Mouse (Mus musculus): ENCODE measurements at regions not wholly inside any gene's neighbourhood (a gene's known extent, or its start where the extent isn't known, plus 50 kb on each side); places are given as distances from the start of the nearest gene placed in this dataset.
"Not testable (repeated sequence)": the region's sequence is repeated elsewhere in the genome, so short reads cannot be mapped to it uniquely, and the experiment has no call there.

DNA sequence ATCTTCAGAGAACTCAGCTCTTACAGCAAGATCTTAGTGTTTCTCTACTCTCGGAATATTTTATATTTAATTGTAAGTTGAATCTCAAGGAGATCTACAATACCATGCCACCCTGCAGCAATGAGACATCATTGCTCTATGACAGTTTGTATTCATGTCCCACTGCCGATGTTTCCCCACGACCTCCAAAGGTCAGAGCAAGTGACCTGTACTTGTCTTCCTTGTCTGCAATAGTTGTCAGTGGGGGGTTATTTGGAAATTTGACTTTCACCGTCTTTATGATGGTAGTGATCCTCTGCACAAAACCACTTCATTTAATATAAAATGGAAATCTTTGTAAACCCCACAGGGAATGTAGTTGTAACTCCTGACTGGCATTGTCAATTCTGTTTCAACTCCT is 992.0 kb downstream of the Car8 start:
- intact Hi-C loops (cut with DNase I) = no loop called here

DNA sequence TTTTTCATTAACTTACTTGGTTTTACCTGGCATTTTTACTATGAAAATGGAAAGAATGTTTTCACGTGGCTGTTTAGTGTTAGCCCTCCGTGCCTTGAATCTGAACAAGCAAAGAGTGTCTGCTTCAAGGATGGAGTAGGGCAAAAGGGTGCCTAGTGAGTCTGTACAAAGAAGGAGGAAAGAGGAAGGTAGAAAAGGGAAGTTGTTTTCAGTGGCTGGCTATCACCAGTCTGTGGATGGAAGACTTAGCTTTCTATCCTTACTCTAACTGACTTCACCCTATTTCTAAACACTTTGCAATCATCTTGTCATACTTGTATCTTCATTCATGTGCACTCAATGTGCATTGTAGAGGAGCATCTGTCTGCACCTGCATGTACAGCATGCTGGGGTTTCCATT is 993.2 kb downstream of the Car8 start:
- DNase-seq = no peak
- intact Hi-C loops (cut with DNase I) = no loop called here

More for the DNA sequence above, 992.0 kb downstream of the Car8 start:
- no peak for DNase-seq

DNA sequence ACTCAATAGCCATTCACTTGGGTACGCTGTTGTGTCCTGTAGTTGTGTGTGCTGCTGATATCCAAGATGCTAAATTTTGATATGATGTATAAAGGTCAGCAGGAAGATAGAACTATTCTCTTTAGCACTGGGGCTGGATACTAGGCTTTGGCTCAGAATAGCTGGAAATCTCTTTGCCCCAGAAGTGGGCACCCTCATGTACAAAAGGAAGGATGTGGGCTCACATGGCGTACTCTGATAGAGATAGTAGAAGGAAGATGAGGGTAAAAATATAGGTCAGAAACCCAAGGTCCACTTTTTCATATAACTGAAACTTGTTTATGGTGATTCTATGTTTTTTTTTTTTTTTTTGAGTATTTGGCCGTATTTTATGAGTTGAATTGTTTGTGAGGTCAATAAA is 1001.0 kb downstream of the Car8 start:
- intact Hi-C loops (cut with DNase I) = no loop called here
- DNase-seq = no peak

DNA sequence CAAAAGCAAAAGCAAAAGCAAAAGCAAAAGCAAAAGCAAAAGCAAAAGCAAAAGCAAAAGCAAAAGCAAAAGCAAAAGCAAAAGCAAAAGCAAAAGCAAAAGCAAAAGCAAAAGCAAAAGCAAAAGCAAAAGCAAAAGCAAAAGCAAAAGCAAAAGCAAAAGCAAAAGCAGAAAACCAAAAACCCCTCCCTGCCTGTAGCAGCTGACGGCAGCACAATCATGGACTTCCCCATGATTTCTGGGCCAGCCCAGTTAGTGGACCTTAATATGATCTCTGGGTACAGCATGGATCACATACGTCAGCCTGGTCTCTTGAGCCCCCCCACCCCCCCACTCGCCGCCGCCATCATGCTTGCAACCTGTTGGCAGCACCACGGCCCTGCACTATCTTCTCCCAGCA is 1004.3 kb downstream of the Car8 start:
- DNase-seq; intact Hi-C loops (cut with DNase I): not testable (repeated sequence)

DNA sequence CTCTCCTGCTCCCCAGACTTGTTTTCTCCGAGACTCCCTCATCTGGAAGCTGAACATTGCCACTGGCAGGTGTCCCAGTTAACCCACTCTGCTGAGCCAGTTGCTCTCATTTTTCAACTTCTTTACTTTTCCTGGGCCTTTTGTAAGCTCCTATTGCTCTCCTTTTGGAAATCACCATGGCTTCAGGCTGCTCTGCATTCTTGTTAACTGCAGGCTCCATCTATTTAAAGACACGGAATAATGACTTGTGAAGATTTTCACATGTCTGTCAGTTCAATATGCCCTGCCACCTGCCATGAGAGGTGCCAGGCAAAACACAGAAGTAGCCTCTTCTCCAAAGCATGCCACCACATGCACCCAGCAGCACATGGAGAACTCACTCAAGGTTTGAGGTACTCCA is 1009.9 kb downstream of the Car8 start:
- peak; percentile 51 for DNase-seq
- intact Hi-C loops (cut with DNase I) = no loop called here

DNA sequence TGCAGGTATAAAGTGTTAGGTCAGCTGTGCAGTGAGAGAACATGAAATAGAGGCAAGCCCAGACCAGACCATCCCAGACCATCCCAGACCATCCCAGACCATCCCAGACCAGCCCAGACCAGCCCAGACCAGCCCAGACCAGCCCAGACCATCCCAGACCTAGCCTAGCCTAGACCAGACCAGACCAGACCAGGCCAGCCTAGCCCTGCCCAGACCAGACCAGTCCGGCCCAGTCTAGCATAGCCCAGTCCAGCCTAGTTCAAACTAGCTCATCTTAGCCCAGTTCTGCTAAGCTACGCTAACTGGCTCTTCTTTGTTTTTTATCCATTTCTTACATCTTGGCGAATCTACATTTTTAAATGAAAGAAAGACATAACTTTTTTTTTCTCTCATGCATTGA is 1015.9 kb downstream of the Car8 start:
- no peak for DNase-seq
- intact Hi-C loops (cut with DNase I) = no loop called here

DNA sequence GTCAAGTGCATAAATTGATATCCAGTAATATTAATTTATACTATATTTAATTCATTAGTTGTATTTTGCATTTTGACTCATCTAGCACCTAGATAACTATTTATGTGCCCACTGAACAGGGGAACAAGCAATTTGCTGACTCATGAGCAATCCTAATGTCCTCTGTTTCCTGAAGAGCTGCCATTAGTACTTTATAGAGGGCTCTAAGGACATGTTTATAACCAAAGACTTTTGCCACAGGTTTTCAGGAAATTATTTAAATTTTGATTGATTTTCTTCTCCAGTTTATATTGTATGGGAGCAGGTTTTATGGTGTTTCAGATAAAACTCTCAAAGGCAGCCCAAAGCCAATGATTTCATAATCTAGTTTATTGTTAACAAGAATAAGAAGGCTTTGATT is 1018.4 kb downstream of the Car8 start:
- DNase-seq = no peak
- intact Hi-C loops (cut with DNase I) = no loop called here

DNA sequence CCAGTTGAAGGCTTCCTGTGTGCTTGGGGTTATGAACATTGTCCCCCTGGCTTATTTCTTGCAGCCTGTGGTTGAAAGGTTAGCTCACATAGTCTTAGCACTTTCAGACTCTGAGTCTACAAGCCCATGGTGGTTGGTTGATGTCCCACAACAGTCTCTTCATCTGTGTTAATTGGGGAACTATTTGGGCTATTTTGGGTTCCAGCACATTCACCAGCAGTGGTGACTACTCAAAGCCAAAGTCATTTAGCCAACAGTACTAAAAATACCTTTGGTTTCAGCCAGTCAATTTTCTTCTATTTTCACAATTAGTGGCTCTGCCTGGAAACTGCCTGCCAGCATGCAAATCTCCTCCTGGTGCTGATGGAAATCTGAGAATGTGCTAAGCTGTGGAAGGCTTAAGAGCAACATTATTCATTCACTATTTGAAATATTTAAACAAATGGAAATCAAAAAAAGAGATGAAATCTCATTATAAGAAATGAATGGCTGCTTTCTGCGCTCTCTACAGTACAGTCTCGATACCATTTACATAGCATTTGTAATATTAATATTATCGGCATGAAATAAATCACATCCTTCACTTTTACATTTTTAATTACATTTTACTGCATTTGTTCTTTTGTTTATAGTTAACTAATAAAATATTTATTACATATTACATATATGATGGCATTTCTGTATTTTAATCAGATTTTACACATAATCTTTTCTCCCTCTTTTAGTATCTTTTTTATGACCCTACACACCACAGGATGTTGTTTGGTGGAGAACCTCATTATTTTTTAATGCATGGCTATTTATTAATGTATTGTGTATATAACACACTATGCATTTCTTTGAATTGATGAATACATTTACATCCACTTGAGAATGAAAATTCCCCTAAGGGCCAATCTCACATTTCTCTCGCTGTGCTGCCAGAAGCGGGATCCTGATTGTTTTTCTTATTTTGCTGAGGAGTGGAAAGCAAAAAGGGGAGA is 1023.5 kb downstream of the Car8 start:
- DNase-seq = no peak
- intact Hi-C loops (cut with DNase I) = no loop called here

DNA sequence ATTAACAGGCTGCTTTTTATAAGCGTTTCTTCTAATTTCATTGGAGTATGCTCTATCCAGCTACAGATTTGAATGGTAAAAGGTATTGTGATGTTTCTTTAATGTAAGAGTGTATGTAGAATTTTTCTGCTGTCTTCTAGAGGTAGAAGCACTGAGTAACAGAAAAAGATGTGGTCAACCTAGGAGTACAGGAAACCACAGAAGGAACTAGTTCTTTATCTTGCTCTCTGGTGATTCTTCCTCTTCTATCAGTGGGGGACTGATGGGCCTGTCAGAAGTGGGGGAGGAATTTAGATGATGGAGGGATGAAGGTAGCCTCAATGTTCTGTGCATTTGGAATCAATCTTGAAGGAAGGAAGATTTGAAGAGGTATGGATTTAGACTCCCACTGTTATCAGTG is 1031.9 kb downstream of the Car8 start:
- DNase-seq = no peak
- intact Hi-C loops (cut with DNase I) = no loop called here

DNA sequence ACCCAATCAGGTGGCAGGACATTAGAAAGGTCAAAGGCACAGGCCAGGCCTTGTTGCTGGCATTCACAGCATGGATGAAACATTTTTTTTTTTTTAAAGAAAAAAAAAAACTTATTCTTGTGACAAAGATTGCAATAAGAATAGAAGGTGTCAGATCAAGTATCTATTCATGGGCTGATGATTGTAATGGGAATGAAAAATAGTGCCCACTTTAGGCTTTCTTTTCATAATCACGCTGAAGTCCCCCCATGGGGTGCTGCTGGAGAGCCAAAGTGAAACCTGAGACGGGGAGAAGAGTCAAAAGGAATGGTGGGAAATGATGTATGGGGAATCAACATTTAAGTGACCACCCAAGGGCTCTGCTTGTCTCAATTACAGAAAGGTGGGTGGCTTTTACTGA is 1037.0 kb downstream of the Car8 start:
- intact Hi-C loops (cut with DNase I) = no loop called here
- no peak for DNase-seq

DNA sequence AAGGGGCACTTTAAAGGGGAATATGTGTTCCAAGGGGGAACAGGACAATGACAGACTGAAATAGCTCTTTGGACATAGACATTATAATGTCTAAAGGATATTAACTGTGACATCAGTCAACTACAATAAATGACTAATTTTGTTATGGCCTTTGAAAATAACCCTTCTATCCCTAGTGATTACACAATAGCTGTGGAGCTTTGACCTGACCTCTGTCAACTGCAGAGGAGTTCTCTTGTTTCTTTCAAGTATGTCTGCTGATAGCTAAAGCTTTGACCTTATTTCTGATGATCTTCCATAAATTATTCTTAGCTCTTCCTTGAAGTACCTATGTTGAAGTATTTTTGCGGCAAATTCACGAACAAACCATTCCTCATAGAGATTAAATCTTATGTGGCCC is 1038.9 kb downstream of the Car8 start:
- intact Hi-C loops (cut with DNase I) = no loop called here
- no peak for DNase-seq

DNA sequence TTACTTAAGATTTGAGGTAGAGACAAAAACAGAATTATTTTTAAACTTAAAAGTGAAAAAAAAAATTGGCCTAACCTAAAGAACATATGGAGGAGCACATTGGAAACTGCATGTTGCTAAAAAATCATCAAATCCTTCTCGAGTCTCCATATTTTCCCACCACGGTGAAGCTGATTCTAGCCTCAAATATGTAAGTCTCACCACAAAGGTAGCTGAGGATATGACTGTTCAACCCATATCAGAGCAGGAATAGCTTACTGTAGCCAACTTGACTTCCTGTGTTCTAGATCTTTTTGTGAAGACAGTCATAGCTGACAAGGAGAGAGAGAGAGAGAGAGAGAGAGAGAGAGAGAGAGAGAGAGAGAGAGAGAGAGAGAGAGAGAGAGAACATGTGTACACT is 1039.8 kb downstream of the Car8 start:
- DNase-seq = no peak

DNA sequence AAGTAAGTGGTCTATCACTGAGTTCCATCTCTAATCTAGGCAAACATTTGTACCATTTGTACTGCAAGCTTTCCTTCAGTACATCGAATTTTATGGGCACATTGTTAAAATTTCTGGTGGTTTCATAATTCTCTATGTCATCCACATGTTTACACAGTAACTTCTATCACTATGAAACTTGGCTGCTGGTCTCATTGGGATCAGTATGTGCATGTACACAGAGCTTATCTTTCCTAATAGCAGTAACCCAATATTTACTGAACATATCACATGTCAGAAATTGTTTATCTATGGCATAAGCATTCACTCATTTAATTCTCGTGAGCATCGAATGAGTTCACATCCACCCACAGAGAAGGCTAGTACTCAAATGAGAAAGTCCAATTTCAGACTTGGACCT is 1042.3 kb downstream of the Car8 start:
- no peak for DNase-seq

More for the DNA sequence above, 1039.8 kb downstream of the Car8 start:
- intact Hi-C loops (cut with DNase I) = no loop called here

DNA sequence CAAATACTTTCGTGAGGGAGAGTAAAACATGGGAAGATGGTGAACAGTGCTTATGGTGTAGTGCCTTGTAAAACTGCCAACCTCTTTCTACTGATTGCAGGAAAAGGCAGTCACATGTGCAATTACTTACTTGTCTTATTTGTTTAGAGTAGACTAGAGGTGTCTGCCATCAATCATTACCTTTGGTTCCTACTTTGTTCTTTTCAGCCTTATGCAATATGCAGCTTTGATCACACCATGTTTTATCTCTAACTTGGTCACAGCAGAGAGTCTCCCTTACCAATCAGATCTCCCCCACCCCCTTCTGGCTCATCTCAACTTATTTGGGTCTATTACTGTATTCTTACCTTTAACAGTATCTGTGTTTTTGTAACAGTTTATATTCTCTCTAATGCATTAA is 1043.2 kb downstream of the Car8 start:
- intact Hi-C loops (cut with DNase I) = no loop called here
- no peak for DNase-seq

More for the DNA sequence above, 1042.3 kb downstream of the Car8 start:
- intact Hi-C loops (cut with DNase I) = no loop called here

DNA sequence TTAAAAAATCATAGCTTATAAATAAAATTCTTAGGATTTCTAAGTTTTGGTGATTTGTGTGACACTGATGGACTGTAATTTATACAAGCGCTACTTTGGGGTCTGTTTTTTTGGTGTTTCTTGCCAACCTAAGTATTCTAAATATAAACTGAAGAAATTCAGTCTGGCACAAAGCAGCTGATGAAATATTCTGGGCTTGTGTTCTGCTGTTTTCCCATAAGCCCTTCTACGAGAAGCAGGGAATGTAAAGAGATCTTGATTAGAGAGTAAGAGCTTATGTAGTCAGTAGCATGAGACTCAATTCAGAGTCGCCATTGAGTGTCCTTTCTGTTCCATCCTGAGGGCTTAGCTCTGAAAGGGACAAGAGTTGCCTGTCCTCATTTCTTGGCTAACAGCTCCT is 1046.9 kb downstream of the Car8 start:
- intact Hi-C loops (cut with DNase I) = no loop called here
- no peak for DNase-seq

DNA sequence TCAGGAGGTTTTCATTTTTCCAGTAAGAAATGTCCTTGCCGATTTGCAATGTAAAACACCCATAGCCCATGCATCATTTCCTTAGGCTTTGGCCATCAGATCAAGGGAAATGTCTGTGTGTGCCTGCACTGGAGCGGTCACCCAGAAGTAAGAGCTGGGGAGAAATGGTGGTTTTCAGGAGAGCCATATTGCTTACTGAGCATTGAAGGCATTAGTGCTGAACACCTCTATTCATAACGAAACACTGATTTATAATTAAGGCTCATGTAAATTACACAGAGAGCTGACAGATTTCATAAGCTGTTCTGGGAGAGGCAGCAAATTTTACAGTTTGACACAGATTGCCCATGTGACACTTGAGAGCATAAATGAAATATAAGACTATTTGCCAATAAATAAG is 1047.6 kb downstream of the Car8 start:
- intact Hi-C loops (cut with DNase I) = no loop called here
- DNase-seq = no peak

DNA sequence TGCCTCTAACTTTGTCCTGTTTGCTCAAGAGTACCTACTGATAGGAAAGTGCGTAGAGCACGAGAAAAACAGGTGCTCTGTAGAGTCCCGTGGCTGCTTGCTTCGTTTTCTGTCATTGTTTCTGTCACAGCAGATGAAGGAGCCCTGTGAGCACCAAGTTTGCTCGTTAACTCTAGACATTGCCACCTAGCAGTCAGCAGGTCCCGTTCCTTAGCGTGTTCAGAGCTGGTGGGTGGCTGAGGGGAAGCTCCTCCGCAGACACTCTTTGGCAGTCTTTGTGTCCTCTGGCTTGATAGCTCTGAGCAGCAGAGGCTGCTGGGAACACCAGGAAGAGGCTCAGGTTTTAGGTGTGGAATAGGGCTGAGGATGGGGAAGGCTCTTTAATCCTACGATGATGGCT is 1063.8 kb downstream of the Car8 start:
- intact Hi-C loops (cut with DNase I) = no loop called here
- no peak for DNase-seq

DNA sequence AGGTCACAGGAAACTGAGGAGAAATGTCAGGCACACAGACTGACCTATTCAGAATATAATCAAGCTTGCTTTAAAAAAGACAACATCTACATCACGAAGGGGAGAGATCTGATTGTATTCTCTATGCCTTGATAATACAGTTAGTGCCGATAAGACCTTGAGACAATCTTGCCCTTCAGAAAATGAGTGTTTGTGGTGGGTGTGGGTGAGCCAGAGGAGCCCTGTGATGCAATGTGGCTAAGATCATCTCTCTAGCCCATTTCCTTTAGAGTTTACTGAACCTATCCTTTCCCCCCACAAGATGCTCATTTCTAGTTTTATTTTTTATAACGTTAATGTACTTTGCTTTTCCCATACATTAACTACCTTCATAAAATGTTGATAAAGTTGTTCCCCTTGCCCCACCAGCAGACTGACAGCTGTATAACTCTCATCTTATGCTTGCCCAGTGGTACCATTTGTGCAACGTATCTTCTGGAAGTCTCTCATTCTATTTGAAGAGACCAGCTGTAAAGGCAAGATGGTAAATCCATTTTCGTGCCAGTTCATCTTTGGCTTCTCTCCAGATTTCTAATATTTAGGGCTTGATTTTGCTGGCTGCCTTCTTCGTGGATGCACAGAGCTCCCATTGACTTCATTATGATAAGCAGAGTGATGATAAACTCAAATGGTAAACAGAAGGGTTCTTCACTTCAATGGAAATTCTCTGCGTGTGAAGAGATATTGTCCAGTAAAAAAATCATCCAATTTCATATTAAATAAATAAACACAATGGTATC is 1066.1 kb downstream of the Car8 start:
- intact Hi-C loops (cut with DNase I) = no loop called here
- DNase-seq = peak; percentile 1

DNA sequence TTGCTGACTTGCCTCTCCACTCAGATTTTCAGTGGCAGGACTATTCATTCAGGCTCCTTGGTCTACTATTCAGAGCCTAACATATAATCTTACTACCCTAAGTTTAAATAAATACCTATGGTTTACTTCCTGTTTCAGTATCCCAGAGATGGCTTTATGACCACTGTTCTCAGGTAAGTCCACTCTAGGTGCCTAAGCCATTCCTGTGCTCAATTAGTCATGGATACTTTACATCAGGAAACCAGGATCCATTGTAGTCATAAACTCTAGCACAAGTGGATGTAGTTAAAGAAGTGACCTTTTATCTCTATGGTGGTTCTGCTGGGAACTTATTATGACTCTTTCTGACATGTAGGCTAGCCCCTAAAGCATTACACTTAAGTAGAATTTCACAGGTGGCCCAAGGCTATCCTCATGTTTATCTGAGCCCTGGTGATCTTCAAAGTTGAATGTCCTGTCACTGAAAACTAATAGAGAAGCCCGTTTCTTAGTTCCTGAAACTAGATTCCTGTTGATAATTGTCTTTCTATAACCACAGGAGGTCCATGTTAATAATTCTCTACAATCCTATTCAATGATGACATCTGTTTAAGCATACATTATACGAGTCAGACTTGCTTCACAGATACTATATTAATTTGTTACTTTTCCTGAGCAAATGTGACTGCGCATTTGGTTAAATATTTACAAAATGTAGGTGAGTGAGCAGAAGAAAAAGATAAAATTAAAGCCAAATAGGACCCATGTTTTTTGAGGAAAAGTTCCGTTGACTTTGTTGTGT is 1067.0 kb downstream of the Car8 start:
- intact Hi-C loops (cut with DNase I) = no loop called here
- no peak for DNase-seq

DNA sequence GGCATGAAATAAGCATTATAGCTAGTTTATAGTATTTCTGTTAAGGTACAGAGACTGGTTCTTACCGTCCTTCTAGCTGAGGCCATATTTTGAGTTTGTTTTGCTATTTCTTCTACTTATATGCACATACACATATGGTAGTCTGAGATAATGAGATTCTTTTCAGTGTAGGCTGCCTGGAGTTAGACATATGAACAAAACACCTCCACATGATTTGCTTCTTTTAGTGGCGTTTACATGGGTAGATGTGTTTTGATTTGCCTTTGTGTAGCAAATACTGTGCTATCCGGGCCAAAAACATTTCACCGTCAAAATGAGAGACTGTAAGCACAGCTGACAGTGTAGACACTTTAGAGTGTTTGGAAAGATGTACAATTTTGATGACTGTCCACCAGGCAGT is 1077.4 kb downstream of the Car8 start:
- no peak for DNase-seq
- intact Hi-C loops (cut with DNase I) = no loop called here

DNA sequence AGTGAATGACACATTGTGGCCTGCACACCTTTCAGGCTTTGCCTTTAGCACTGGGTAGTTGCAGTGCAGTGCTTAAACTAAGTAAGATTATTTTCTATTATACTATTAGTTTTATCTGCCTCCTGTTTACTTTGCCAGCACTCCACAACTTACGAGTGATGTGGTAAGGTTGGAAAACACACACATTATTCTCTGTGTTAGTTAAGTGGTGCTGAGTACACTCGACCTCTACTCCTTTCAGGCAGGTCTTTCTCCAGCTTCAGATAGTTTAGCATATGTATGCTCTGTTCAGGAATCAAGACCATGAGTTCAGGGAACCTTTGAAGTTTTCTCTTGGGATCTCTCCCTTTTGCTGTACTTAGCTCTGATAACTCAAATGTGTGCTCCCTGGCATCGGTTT is 1081.0 kb downstream of the Car8 start:
- DNase-seq = no peak
- intact Hi-C loops (cut with DNase I) = no loop called here

Measured in left cerebral cortex, postnatal 4 days (tissue).